In the genomic region with DNA sequence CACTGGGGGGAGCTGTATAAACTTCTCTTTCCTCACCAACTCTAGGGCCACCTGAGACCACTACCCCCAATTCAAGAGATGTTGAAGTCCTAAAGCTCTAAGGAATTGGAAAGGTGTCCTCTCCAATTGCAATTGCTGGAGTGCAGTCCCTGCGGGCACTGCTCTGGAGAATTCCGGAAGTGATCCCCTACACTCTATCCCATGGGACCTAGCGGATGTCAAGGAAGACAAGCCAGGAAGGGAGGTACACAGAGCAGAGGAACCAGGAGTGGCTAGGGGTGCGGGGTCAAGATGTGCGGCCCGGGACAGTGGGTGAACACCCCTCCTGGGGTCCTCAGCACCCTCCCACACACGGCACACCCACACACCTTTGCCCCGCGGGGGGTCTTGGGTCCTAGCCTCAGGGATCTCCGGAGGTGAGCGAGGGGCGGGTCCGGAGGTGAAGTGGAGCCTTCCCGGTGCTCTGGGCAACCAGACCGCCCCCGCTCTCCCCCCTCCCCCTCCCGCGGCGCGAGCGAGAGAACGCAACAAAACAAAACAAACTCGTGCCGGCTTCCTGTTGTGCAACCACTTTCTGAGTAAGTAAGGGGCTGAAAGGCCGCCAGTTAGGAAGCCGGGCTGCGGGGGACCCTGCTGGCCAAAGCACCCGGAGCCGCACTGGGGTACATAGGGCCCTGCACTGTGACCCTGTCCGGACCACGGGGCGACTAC, we compare ENCODE assay signal across 8 mouse cellular contexts. TPM values are rescaled to one million over a fixed set of nuclear protein-coding genes. Genes with fewer than 3 reads are reported as not detected.
A peak's percentile ranks its signal among the peaks of the same experiment; 100 is the strongest.
DNase-seq lines count a peak whose midpoint lies in the region; ATAC-seq and TF ChIP-seq lines count a peak whose summit lies in the region.

No protein-coding gene starts in this region.

- H3K9me3 ChIP-seq in embryonic facial prominence, embryonic 11.5 days (replicated peaks; ENCODE audit: control insufficient read depth, low read length): no peaks in the 10 kb centered on the region
- H3K9me3 ChIP-seq in heart, embryonic 13.5 days: no peaks in the 10 kb centered on the region
- no peaks in the 10 kb centered on the region for H3K9me3 ChIP-seq in kidney, postnatal 0 days (replicated peaks; ENCODE audit: low read length)

- no peaks in the 10 kb centered on the region for H3K36me3 ChIP-seq in embryonic facial prominence, embryonic 11.5 days (replicated peaks; ENCODE audit: control insufficient read depth, insufficient read depth, low read depth, low read length)
- H3K36me3 ChIP-seq in heart, embryonic 13.5 days: no peaks in the 10 kb centered on the region
- H3K36me3 ChIP-seq in kidney, postnatal 0 days (ENCODE audit: insufficient read depth, low read length): no peaks in the 10 kb centered on the region

- ATAC-seq in embryonic facial prominence, embryonic 11.5 days (replicated peaks; ENCODE audit: insufficient number of reproducible peaks, low FRiP score, low TSS enrichment, low read depth): no peak
- ATAC-seq in heart, embryonic 13.5 days (ENCODE audit: extremely low read depth, insufficient number of reproducible peaks, low FRiP score, low TSS enrichment): no peak
- ATAC-seq in kidney, postnatal 0 days (replicated peaks; ENCODE audit: low FRiP score, low read depth): peak; percentile 26

- TF ChIP-seq CTCF in kidney, postnatal 0 days (IDR thresholded peaks at IDR 0.05; ENCODE audit: low read depth): 0 out of 2 replicates have a peak, but pooled peaks have one; percentile 10

- DNase-seq in ovary, adult 18-20 months (ENCODE audit: low spot score): peak; percentile 33
- no peak for DNase-seq in ovary, postnatal 10 days (ENCODE audit: low spot score)
- DNase-seq in embryonic facial prominence, embryonic 11.5 days (ENCODE audit: low spot score): peak; percentile 52
- peak; percentile 65 for DNase-seq in kidney, postnatal 0 days (ENCODE audit: low spot score)
- DNase-seq in lung, postnatal 4 days: peak; percentile 58 to 73
- peak; percentile 18 to 65 for DNase-seq in spleen, postnatal 4 days (ENCODE audit: low spot score in 2 of 2)
- no peak for DNase-seq in layer of hippocampus, adult 11-12 months (ENCODE audit: low spot score)

- H3K4me1 ChIP-seq in embryonic facial prominence, embryonic 11.5 days (ENCODE audit: control insufficient read depth, insufficient read depth, low read length): no peaks in the 10 kb centered on the region; the same call in 1 of the 2 replicates
- peaks cover 15% of the 10 kb centered on the region for H3K4me1 ChIP-seq in heart, embryonic 13.5 days
- peaks cover 6% of the 10 kb centered on the region; the same call in 1 of the 2 replicates for H3K4me1 ChIP-seq in kidney, postnatal 0 days (replicated peaks; ENCODE audit: insufficient read depth, low read length)

- H3K27ac ChIP-seq in embryonic facial prominence, embryonic 11.5 days (replicated peaks; ENCODE audit: low read depth, low read length): no peak overlapping the region
- no peak overlapping the region for H3K27ac ChIP-seq in heart, embryonic 13.5 days (replicated peaks)
- H3K27ac ChIP-seq in kidney, postnatal 0 days: peak overlapping the region; percentile 66

- H3K4me2 ChIP-seq in embryonic facial prominence, embryonic 11.5 days (ENCODE audit: low read depth, low read length): peak overlapping the region; percentile 97
- H3K4me2 ChIP-seq in heart, embryonic 13.5 days: peak overlapping the region; percentile 98
- peak overlapping the region; percentile 99 for H3K4me2 ChIP-seq in kidney, postnatal 0 days (ENCODE audit: low read length)

- peaks cover 13% of the 10 kb centered on the region for H3K27me3 ChIP-seq in embryonic facial prominence, embryonic 11.5 days (ENCODE audit: control insufficient read depth, insufficient read depth, low read length)
- H3K27me3 ChIP-seq in heart, embryonic 13.5 days (replicated peaks): peaks cover 38% of the 10 kb centered on the region
- no peaks in the 10 kb centered on the region for H3K27me3 ChIP-seq in kidney, postnatal 0 days (ENCODE audit: insufficient read depth, low read length)

- peak overlapping the region; percentile 35 for H3K9ac ChIP-seq in embryonic facial prominence, embryonic 11.5 days (replicated peaks; ENCODE audit: low read length)
- peak overlapping the region; percentile 80 for H3K9ac ChIP-seq in heart, embryonic 13.5 days
- H3K9ac ChIP-seq in kidney, postnatal 0 days (ENCODE audit: low read depth, low read length): peak overlapping the region; percentile 76

- peak overlapping the region; percentile 55 for H3K4me3 ChIP-seq in embryonic facial prominence, embryonic 11.5 days (ENCODE audit: low read depth, low read length)
- H3K4me3 ChIP-seq in heart, embryonic 13.5 days: peak overlapping the region; percentile 68
- H3K4me3 ChIP-seq in kidney, postnatal 0 days (replicated peaks; ENCODE audit: low read depth, low read length): peak overlapping the region; percentile 81

- under 1% methylated on average over 31 of the region's 32 CpGs for WGBS in embryonic facial prominence, embryonic 11.5 days
- WGBS in heart, embryonic 13.5 days: 1% methylated on average over 30 of the region's 32 CpGs
- WGBS in kidney, postnatal 0 days: under 1% methylated on average over 29 of the region's 32 CpGs

RNA-seq across cellular contexts. Expression of a gene that starts 2.0 kb away (rescaled TPM):
- polyA plus RNA-seq in embryonic facial prominence, embryonic 11.5 days (2014; fragmentation: Nextera tagmentation; extraction: Ambion mirVana): 2.0 and 2.1 TPM in 2 replicates
- 0.98 and 1.1 TPM in 2 replicates for polyA plus RNA-seq in heart, embryonic 13.5 days (2015; fragmentation: Nextera tagmentation; extraction: Ambion mirVana)
- 6.0 and 7.1 TPM in 2 replicates for polyA plus RNA-seq in kidney, postnatal 0 days (2015; fragmentation: Nextera tagmentation; extraction: Ambion mirVana)

Comparison
In these comparisons a context has a peak if more than half of its experiments do, and no peak if none do; other contexts are left out.
1. DNase-seq: peak in ovary, adult 18-20 months (single experiment), embryonic facial prominence, embryonic 11.5 days (single experiment), kidney, postnatal 0 days (single experiment), lung, postnatal 4 days (2 of 2) and spleen, postnatal 4 days (2 of 2); none in ovary, postnatal 10 days (single experiment) and layer of hippocampus, adult 11-12 months (single experiment).
2. Peak in every context shown above with its lines, with median percentiles within 50 percentile points of each other: H3K4me2 ChIP-seq, H3K4me3 ChIP-seq and H3K9ac ChIP-seq.